Mouse (Mus musculus): ENCODE data around the gene Mcpt9. TPM values are rescaled to one million over a fixed set of nuclear protein-coding genes. Genes with fewer than 3 reads are reported as not detected.
"Not testable (repeated sequence)": the region's sequence is repeated elsewhere in the genome, so short reads cannot be mapped to it uniquely, and the experiment has no call there.

The Mcpt9 gene
- polyA plus RNA-seq, 1 experiment from 2014 or later, result not detected

GRCm38 (mm10) chr14:56013924-56014323 lies 16.4 kb downstream of the Mcpt9 start:
- Histone ChIP-seq H3K27me3 (ENCODE audit: control insufficient read depth, insufficient read depth, low read length) (no peaks in the 10 kb centered on the region), H3K9me3 (ENCODE audit: control insufficient read depth, low read length) (no peaks in the 10 kb centered on the region), H3K4me2 (no peak overlapping the region), H3K9ac (ENCODE audit: low read length) (no peak overlapping the region), H3K4me1 (ENCODE audit: control insufficient read depth, insufficient read depth, low read length) (no peaks in the 10 kb centered on the region), H3K36me3 (ENCODE audit: control insufficient read depth, insufficient read depth, low read length) (no peaks in the 10 kb centered on the region), H3K27ac (ENCODE audit: low read depth, low read length) (no peak overlapping the region), H3K4me3 (ENCODE audit: low read depth, low read length) (no peak overlapping the region)
- no peak for ATAC-seq (ENCODE audit: low FRiP score)
- no peak for DNase-seq (ENCODE audit: low spot score, missing footprints)
- 89% methylated on average over 2 of the region's 2 CpGs for WGBS

- 81% methylated on average over 3 of the region's 3 CpGs for WGBS
- no peak overlapping the region for H3K4me2 ChIP-seq
- no peaks in the 10 kb centered on the region for H3K9me3 ChIP-seq (ENCODE audit: control insufficient read depth, low read length)
- H3K9ac ChIP-seq (ENCODE audit: low read length), result no peak overlapping the region
- no peaks in the 10 kb centered on the region for H3K36me3 ChIP-seq (ENCODE audit: control insufficient read depth, insufficient read depth, low read length)
- H3K27me3 ChIP-seq (ENCODE audit: control insufficient read depth, insufficient read depth, low read length), result no peaks in the 10 kb centered on the region
- no peak overlapping the region for H3K4me3 ChIP-seq (ENCODE audit: low read depth, low read length)
- DNase-seq (ENCODE audit: low spot score, missing footprints), result no peak
- no peak overlapping the region for H3K27ac ChIP-seq (ENCODE audit: low read depth, low read length)
- no peak for ATAC-seq (ENCODE audit: low FRiP score)
- no peaks in the 10 kb centered on the region for H3K4me1 ChIP-seq (ENCODE audit: control insufficient read depth, insufficient read depth, low read length)
Measured at GRCm38 (mm10) chr14:56013147-56013546, 17.1 kb downstream of the Mcpt9 start.

GRCm38 (mm10) chr14:55987464-55987863 lies 42.8 kb downstream of the Mcpt9 start:
- H3K9me3 ChIP-seq (ENCODE audit: control insufficient read depth, low read length); H3K27me3 ChIP-seq (ENCODE audit: control insufficient read depth, insufficient read depth, low read length); H3K4me1 ChIP-seq (ENCODE audit: control insufficient read depth, insufficient read depth, low read length); DNase-seq (ENCODE audit: low spot score, missing footprints); H3K4me3 ChIP-seq (ENCODE audit: low read depth, low read length); H3K4me2 ChIP-seq; H3K36me3 ChIP-seq (ENCODE audit: control insufficient read depth, insufficient read depth, low read length); H3K9ac ChIP-seq (ENCODE audit: low read length); ATAC-seq (ENCODE audit: low FRiP score); H3K27ac ChIP-seq (ENCODE audit: low read depth, low read length): not testable (repeated sequence)
- WGBS, result 91% methylated on average over 2 of the region's 3 CpGs

Other genes with a start within 250 kb of the Mcpt9 start
- 4.9 and 5.8 TPM in 2 replicates for gene Adcy4, start 246.4 kb downstream of the Mcpt9 start, polyA plus RNA-seq (2014; fragmentation: Nextera tagmentation; extraction: Ambion mirVana)
- gene Ripk3, start 241.6 kb downstream of the Mcpt9 start, polyA plus RNA-seq (2014; fragmentation: Nextera tagmentation; extraction: Ambion mirVana), result 4.0 and 4.5 TPM in 2 replicates
- gene Nfatc4, start 207.4 kb downstream of the Mcpt9 start, polyA plus RNA-seq (2014; fragmentation: Nextera tagmentation; extraction: Ambion mirVana), result 9.9 and 11.5 TPM in 2 replicates
- 10.7 and 12.0 TPM in 2 replicates for gene Nynrin, start 176.5 kb downstream of the Mcpt9 start, polyA plus RNA-seq (2014; fragmentation: Nextera tagmentation; extraction: Ambion mirVana)
- 0.03 and 0.23 TPM in 2 replicates for gene Cbln3, start 146.1 kb downstream of the Mcpt9 start, polyA plus RNA-seq (2014; fragmentation: Nextera tagmentation; extraction: Ambion mirVana)
- gene Khnyn, start 145.5 kb downstream of the Mcpt9 start, polyA plus RNA-seq (2014; fragmentation: Nextera tagmentation; extraction: Ambion mirVana), result 8.5 and 8.7 TPM in 2 replicates
- 25.0 and 27.8 TPM in 2 replicates for gene Sdr39u1, start 130.2 kb downstream of the Mcpt9 start, polyA plus RNA-seq (2014; fragmentation: Nextera tagmentation; extraction: Ambion mirVana)
- gene Cma1, start 85.8 kb downstream of the Mcpt9 start, polyA plus RNA-seq (2014; fragmentation: Nextera tagmentation; extraction: Ambion mirVana), result not detected in 2 replicates
- not detected in 2 replicates for gene Cma2, start 79.5 kb downstream of the Mcpt9 start, polyA plus RNA-seq (2014; fragmentation: Nextera tagmentation; extraction: Ambion mirVana)
- gene Mcpt1, start 12.5 kb downstream of the Mcpt9 start, polyA plus RNA-seq (2014; fragmentation: Nextera tagmentation; extraction: Ambion mirVana), result not detected in 2 replicates
- not detected in 2 replicates for gene Mcpt2, start 11.5 kb upstream of the Mcpt9 start, polyA plus RNA-seq (2014; fragmentation: Nextera tagmentation; extraction: Ambion mirVana)
- gene Mcpt4, start 31.8 kb upstream of the Mcpt9 start, polyA plus RNA-seq (2014; fragmentation: Nextera tagmentation; extraction: Ambion mirVana), result not detected in 2 replicates
- not detected in 2 replicates for gene Mcpt8, start 54.8 kb upstream of the Mcpt9 start, polyA plus RNA-seq (2014; fragmentation: Nextera tagmentation; extraction: Ambion mirVana)
- gene Ctsg, start 72.1 kb upstream of the Mcpt9 start, polyA plus RNA-seq (2014; fragmentation: Nextera tagmentation; extraction: Ambion mirVana), result not detected in 2 replicates
- not detected in 2 replicates for gene Gzme, start 90.1 kb upstream of the Mcpt9 start, polyA plus RNA-seq (2014; fragmentation: Nextera tagmentation; extraction: Ambion mirVana)
- not detected in 2 replicates for gene Gzmd, start 102.1 kb upstream of the Mcpt9 start, polyA plus RNA-seq (2014; fragmentation: Nextera tagmentation; extraction: Ambion mirVana)
- not detected in 2 replicates for gene Gzmg, start 129.1 kb upstream of the Mcpt9 start, polyA plus RNA-seq (2014; fragmentation: Nextera tagmentation; extraction: Ambion mirVana)
- gene Gzmn, start 144.1 kb upstream of the Mcpt9 start, polyA plus RNA-seq (2014; fragmentation: Nextera tagmentation; extraction: Ambion mirVana), result not detected in 2 replicates
- gene Gzmf, start 180.9 kb upstream of the Mcpt9 start, polyA plus RNA-seq (2014; fragmentation: Nextera tagmentation; extraction: Ambion mirVana), result not detected in 2 replicates
- not detected in 2 replicates for gene Gzmc, start 204.2 kb upstream of the Mcpt9 start, polyA plus RNA-seq (2014; fragmentation: Nextera tagmentation; extraction: Ambion mirVana)
- not detected in 2 replicates for gene Gzmb, start 231.8 kb upstream of the Mcpt9 start, polyA plus RNA-seq (2014; fragmentation: Nextera tagmentation; extraction: Ambion mirVana)

Data from midbrain, embryonic 11.5 days (tissue).